Mouse (Mus musculus): ENCODE measurements around the gene Kazn.

DNA sequence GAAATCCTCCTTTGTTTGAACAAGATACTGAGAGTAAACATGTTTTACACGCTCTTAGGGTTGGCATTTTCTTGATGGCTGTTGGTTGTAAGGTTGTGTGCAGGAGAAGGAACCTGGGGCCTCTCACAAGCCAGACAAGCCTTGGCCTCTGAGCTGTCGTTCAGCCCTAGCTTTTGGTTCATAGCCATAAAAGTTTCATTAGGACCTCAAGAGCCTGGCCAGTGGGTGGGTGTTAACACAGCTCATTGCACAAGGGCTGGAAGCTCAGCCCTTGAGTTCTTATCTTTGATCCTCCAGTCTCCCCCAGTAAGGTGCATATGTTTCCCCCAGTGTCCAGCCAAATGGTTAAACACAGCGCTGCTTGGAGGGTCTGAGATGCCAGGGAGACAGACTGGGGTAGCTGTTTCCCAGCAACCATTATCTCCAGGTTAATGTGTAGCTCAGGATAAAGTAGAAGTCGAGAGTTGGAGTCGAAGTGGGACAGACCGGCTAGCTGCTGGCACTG is 65.2 kb downstream of the Kazn start:
- TF ChIP-seq EP300 (IDR thresholded peaks at IDR 0.05; ENCODE audit: low read depth) (no peak), CTCF (IDR thresholded peaks at IDR 0.05; ENCODE audit: low read depth) (no peak)

Data from liver, postnatal 0 days (tissue).